Mouse (Mus musculus) heart, adult 2 months (tissue): ENCODE results near the gene Gap43. TPM values are rescaled to one million over a fixed set of nuclear protein-coding genes. Genes with fewer than 3 reads are reported as not detected.

Source experiments
- DNase-seq, 2 experiments: peaks; one replicate each; pipeline ENCODE4 v3.0.0; 2021
- H3K27ac ChIP-seq: fragments of 200-600 bp; 2 replicates; pipeline ENCODE4 v1.8.1; 2022
- H3K27me3 ChIP-seq: fragments of 200-500 bp; 2 replicates; pipeline ENCODE4 v1.6.1; 2012; ENCODE audit warnings: mild to moderate bottlenecking, low read length, inconsistent platforms, mixed read lengths; ENCODE audit not compliant: control insufficient read depth, insufficient read depth
- H3K36me3 ChIP-seq: fragments of 200-500 bp; 2 replicates; pipeline ENCODE4 v1.6.1; 2012; ENCODE audit warnings: low read length, inconsistent platforms; ENCODE audit not compliant: control insufficient read depth, insufficient read depth
- H3K4me1 ChIP-seq: fragments of 200-500 bp; 2 replicates; pipeline ENCODE4 v1.6.1; 2011; ENCODE audit warnings: low read length; ENCODE audit not compliant: control insufficient read depth, insufficient read depth
- H3K4me3 ChIP-seq: fragments of 200-600 bp; 2 replicates; pipeline ENCODE4 v1.8.1; 2022
- H3K79me2 ChIP-seq: fragments of 200-500 bp; replicated peaks from 2 replicates; pipeline ENCODE4 v1.6.1; 2012; ENCODE audit warnings: mild to moderate bottlenecking, inconsistent platforms, low read length, moderate library complexity, mixed read lengths; ENCODE audit not compliant: control insufficient read depth, insufficient read depth
- H3K9ac ChIP-seq: fragments of 200-500 bp; 2 replicates; pipeline ENCODE4 v1.6.1; 2012; ENCODE audit warnings: low read depth, mild to moderate bottlenecking, control low read depth, inconsistent platforms, low read length, mixed read lengths
- CTCF ChIP-seq: fragments of 200-600 bp; IDR thresholded peaks from 2 replicates; pipeline ENCODE4 v1.8.1; 2022; ENCODE audit warnings: antibody characterized with exemption, mild to moderate bottlenecking, moderate library complexity
- EP300 ChIP-seq: fragments of 200-500 bp; IDR thresholded peaks from 2 replicates; pipeline ENCODE4 v1.6.1; 2011; ENCODE audit warnings: low read depth, low read length, control low read depth; ENCODE audit not compliant: insufficient read depth
- POLR2A ChIP-seq: fragments of 200-500 bp; IDR thresholded peaks from 2 replicates; pipeline ENCODE4 v1.6.1; 2011; ENCODE audit warnings: mild to moderate bottlenecking, low read depth, low read length, control low read depth; ENCODE audit not compliant: insufficient read depth
- WGBS: fragments of 180-500 bp; shearing (Covaris S2); methylation state at CpG from one replicate; pipeline ENCODE4 v1.1.7; 2018; 5-methylcytosine and 5-hydroxymethylcytosine counted together
- intact Hi-C: fragments of 180-260 bp; cut with DNase I; formaldehyde crosslinking; loops from one replicate; pipeline ENCODE4 v1.15.1; 2025
- polyA plus RNA-seq: library from polyadenylated mRNA; depleted of rRNA; stranded (reverse); fragments of >200 nt; gene quantifications from 2 replicates; pipeline ENCODE4 v1.2.3, GENCODE M21; 2012
- total RNA-seq, 2 experiments: library from RNA; stranded (reverse); gene quantifications; 2 replicates each; pipeline ENCODE4 v1.2.3; 2021

Gap43 gene
- total and polyA plus RNA-seq, 3 experiments: 0.16 to 0.57 (median 0.43) TPM

GRCm38 (mm10) chr16:42312125-42312524 is 28.3 kb downstream of the Gap43 start:
- 97% methylated on average over 1 of the region's 1 CpGs for WGBS
- H3K4me1 ChIP-seq: no peaks in the 10 kb centered on the region
- no peak for DNase-seq
- H3K36me3 ChIP-seq: no peaks in the 10 kb centered on the region
- H3K27ac ChIP-seq: no peak overlapping the region
- H3K9ac ChIP-seq: no peak overlapping the region
- TF ChIP-seq EP300 (no peak), POLR2A (no peak), CTCF (no peak)
- no peaks in the 10 kb centered on the region for H3K27me3 ChIP-seq
- intact Hi-C loops: no loop called here
- no peaks in the 10 kb centered on the region for H3K79me2 ChIP-seq
- H3K4me3 ChIP-seq: no peak overlapping the region

- intact Hi-C loops: no loop called here
- Histone ChIP-seq H3K9ac (no peak overlapping the region), H3K36me3 (no peaks in the 10 kb centered on the region), H3K4me3 (no peak overlapping the region), H3K27me3 (no peaks in the 10 kb centered on the region), H3K4me1 (no peaks in the 10 kb centered on the region; the same call in 1 of the 2 replicates), H3K79me2 (no peaks in the 10 kb centered on the region), H3K27ac (no peak overlapping the region)
- TF ChIP-seq POLR2A: no peak
- no peak for TF ChIP-seq EP300
- TF ChIP-seq CTCF: no peak
- no peak for DNase-seq
- 61% methylated on average over 1 of the region's 1 CpGs for WGBS
Observed at GRCm38 (mm10) chr16:42308761-42309160, 31.7 kb downstream of the Gap43 start.

- no peak overlapping the region for H3K27ac ChIP-seq
Observed at GRCm38 (mm10) chr16:42305934-42306701, 34.3 kb downstream of the Gap43 start.

GRCm38 (mm10) chr16:42303461-42303860 is 37.0 kb downstream of the Gap43 start:
- DNase-seq: no peak
- TF ChIP-seq CTCF (no peak), POLR2A (no peak), EP300 (no peak)
- Histone ChIP-seq H3K27me3 (no peaks in the 10 kb centered on the region), H3K27ac (no peak overlapping the region), H3K9ac (no peak overlapping the region), H3K4me3 (no peak overlapping the region), H3K4me1 (no peaks in the 10 kb centered on the region; the same call in 1 of the 2 replicates), H3K36me3 (no peaks in the 10 kb centered on the region), H3K79me2 (no peaks in the 10 kb centered on the region)
- WGBS: 78% methylated on average over 6 of the region's 6 CpGs
- intact Hi-C loops: no loop called here

More at GRCm38 (mm10) chr16:42305934-42306701, 34.3 kb downstream of the Gap43 start:
- no peaks in the 10 kb centered on the region for H3K27me3 ChIP-seq
- TF ChIP-seq EP300 (no peak), CTCF (no peak)
- H3K79me2 ChIP-seq: no peaks in the 10 kb centered on the region
- H3K36me3 ChIP-seq: no peaks in the 10 kb centered on the region
- 3% methylated on average over 14 of the region's 14 CpGs for WGBS
- peak; percentile 3 to 20 for DNase-seq
- peak overlapping the region; percentile 35; the same call in 1 of the 2 replicates for H3K9ac ChIP-seq
- intact Hi-C loops: no loop called here
- no peaks in the 10 kb centered on the region; the same call in 1 of the 2 replicates for H3K4me1 ChIP-seq
- H3K4me3 ChIP-seq: no peak overlapping the region

GRCm38 (mm10) chr16:42294481-42294880 is 46.0 kb downstream of the Gap43 start:
- H3K4me3 ChIP-seq: no peak overlapping the region
- H3K79me2 ChIP-seq: no peaks in the 10 kb centered on the region
- no peak overlapping the region for H3K9ac ChIP-seq
- no peaks in the 10 kb centered on the region for H3K27me3 ChIP-seq
- intact Hi-C loops: no loop called here
- no peak for TF ChIP-seq EP300
- TF ChIP-seq CTCF: no peak
- no peak for TF ChIP-seq POLR2A
- WGBS: 83% methylated on average over 5 of the region's 5 CpGs
- no peak for DNase-seq
- no peak overlapping the region for H3K27ac ChIP-seq
- H3K36me3 ChIP-seq: no peaks in the 10 kb centered on the region
- H3K4me1 ChIP-seq: no peaks in the 10 kb centered on the region

- WGBS: 84% methylated on average over 2 of the region's 2 CpGs
- TF ChIP-seq EP300 (no peak), CTCF (no peak), POLR2A (no peak)
- intact Hi-C loops: no loop called here
- no peak for DNase-seq
- Histone ChIP-seq H3K4me1 (no peaks in the 10 kb centered on the region), H3K79me2 (no peaks in the 10 kb centered on the region), H3K36me3 (no peaks in the 10 kb centered on the region), H3K4me3 (no peak overlapping the region), H3K9ac (no peak overlapping the region), H3K27me3 (no peaks in the 10 kb centered on the region), H3K27ac (no peak overlapping the region)
Observed at GRCm38 (mm10) chr16:42294056-42294455, 46.4 kb downstream of the Gap43 start.
